Mouse (Mus musculus): ENCODE results near the gene Shld2. TPM values are rescaled to one million over a fixed set of nuclear protein-coding genes. Genes with fewer than 3 reads are reported as not detected.

Shld2 gene
- polyA plus RNA-seq, 1 experiment from 2014 or later: 8.4 TPM

DNA sequence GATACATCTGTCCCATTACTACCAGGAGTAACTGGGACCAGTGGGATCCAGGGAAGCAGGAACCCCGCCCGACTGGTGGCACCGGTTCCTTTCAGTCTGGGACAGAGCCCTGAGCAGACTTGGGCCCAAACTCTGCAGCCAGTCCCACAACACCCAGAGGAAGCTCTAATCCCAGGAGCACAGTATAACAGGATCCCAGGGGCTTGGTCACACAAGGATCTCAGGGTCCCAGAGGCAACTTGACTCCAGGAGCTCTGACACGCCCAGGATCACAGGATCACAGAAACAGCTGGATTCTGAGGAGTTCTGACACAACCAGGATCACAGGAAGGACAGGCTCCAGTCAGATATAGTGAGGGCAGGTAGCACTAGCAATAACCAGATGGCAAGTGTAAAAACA lies 57.0 kb downstream of the Shld2 start:
- no peaks in the 10 kb centered on the region for H3K36me3 ChIP-seq (replicated peaks)
- no peaks in the 10 kb centered on the region for H3K9me3 ChIP-seq
- H3K27me3 ChIP-seq (ENCODE audit: poor library complexity, severe bottlenecking): no peaks in the 10 kb centered on the region
- H3K4me1 ChIP-seq: no peaks in the 10 kb centered on the region
- DNase-seq (ENCODE audit: extremely low spot score, low spot score): no peak
- no peak overlapping the region for H3K4me3 ChIP-seq
- 95% methylated on average over 4 of the region's 4 CpGs for WGBS
- H3K27ac ChIP-seq: no peak overlapping the region

DNA sequence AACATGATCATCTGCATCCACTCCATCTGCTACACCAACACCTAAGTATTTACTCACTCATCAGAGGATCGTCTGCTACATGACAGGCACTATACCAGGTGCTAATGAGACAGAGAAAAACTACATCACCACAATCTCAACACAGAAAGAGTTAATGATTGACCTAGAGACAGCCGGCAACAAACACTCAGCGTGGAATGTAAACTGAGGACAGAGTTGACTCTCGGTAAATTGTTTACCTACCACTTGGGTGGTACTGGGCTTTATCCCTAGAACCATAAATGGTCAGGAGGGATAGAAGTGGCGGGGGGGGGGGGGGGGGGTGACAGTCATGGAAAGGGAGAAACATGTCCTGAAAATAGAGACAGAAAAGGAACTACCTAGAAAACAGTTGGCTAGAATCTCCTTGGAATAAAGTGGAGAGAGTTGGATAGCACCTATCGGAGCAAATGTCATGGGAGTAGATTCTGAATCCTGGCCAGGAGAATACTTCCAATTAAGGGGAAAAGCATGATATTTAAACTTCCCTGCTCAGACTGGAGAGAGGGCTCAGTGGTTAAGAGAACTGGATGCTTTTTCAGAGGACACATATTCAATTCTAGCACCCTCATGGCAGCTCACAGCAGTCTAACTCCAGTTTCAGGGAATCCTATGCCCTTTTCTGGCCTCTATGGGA lies 57.7 kb downstream of the Shld2 start:
- Histone ChIP-seq H3K9me3 (no peaks in the 10 kb centered on the region), H3K4me1 (no peaks in the 10 kb centered on the region), H3K36me3 (replicated peaks) (no peaks in the 10 kb centered on the region), H3K27ac (no peak overlapping the region), H3K27me3 (ENCODE audit: poor library complexity, severe bottlenecking) (no peaks in the 10 kb centered on the region), H3K4me3 (no peak overlapping the region)
- 79% methylated on average over 6 of the region's 6 CpGs for WGBS
- no peak for DNase-seq (ENCODE audit: extremely low spot score, low spot score)

DNA sequence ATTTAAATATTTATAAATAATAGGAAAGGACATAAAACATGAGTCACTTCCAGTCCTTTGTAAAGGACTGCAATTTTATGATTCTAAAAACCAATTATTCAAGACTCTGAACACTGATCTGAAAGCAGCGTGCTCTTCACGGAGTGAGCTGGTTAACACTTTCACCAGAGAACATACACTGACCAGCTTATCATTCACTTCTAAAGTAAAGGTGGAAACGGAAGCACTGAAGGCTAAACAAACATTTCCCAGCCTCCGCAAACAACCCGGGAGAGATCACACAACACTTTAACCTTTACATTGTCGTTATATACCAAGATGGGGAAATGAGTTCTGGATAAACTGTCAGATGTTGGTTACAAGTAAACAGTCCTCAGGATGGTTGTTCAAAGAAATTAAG lies 69.6 kb downstream of the Shld2 start:
- Histone ChIP-seq H3K36me3 (replicated peaks) (no peaks in the 10 kb centered on the region), H3K4me3 (no peak overlapping the region), H3K27me3 (ENCODE audit: poor library complexity, severe bottlenecking) (no peaks in the 10 kb centered on the region), H3K27ac (no peak overlapping the region), H3K9me3 (no peaks in the 10 kb centered on the region), H3K4me1 (no peaks in the 10 kb centered on the region)
- WGBS: 94% methylated on average over 6 of the region's 6 CpGs
- no peak for DNase-seq (ENCODE audit: extremely low spot score, low spot score)

DNA sequence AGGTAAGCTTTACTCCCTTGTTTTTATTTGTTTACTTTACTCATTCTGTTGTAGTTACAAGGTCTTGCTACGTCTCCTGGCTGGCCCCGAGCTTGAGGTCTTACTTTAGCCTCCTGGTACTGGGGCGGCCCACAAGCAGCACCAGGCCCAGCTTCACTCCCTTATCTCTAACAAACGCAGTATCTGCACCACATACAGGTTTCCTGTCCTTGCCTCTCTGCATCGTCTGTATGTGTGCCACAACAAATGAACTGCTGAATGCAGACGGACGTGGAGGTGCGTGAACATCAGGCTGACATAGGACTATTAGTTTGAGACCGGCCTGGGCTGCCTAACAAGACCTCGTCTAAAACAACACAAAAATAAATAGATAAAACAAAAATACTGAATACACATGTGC lies 70.0 kb downstream of the Shld2 start:
- H3K27ac ChIP-seq: no peak overlapping the region
- DNase-seq (ENCODE audit: extremely low spot score, low spot score): no peak
- no peaks in the 10 kb centered on the region for H3K36me3 ChIP-seq (replicated peaks)
- H3K27me3 ChIP-seq (ENCODE audit: poor library complexity, severe bottlenecking): no peaks in the 10 kb centered on the region
- H3K4me3 ChIP-seq: no peak overlapping the region
- WGBS: 93% methylated on average over 10 of the region's 10 CpGs
- H3K9me3 ChIP-seq: no peaks in the 10 kb centered on the region
- no peaks in the 10 kb centered on the region for H3K4me1 ChIP-seq

DNA sequence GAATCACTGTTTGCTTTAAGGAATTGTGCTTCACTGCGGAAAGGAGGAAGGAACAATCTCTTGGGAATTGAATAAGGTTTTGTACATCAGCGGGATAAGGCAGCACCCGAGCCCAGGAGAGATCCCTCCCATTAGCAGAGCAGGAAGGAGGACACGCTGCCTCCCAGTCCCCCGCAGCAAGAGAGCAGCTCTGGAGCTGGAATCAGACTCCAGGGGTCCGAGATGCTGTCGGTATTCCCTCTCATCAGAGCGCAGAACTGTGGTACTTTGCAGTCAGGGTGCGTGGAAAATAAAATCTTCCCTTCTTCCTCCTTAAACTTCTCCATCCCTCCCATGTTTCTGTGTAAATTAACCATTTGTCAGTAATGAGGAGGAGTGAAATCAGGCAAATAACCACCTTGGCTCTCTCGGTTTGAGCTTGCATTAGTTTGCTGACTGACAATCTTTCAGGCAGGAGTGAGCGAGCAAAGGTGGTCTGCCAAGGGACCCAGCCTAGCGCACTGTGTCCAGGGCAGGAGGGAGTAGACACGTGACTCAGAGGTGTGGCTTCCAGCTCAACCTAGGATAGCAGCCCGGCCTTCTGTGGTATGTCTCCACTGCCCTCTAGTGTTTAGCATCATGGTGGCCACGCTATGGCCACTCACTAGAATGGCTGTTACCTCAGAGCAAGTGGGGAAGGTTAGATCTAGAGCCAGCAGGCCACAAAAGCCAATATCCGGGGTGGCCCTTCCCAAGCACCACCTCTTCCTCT lies 75.5 kb downstream of the Shld2 start:
- DNase-seq (ENCODE audit: extremely low spot score, low spot score): peak; percentile 77
- Histone ChIP-seq H3K27ac (no peak overlapping the region), H3K9me3 (no peaks in the 10 kb centered on the region), H3K4me1 (peaks cover 12% of the 10 kb centered on the region), H3K36me3 (replicated peaks) (no peaks in the 10 kb centered on the region), H3K27me3 (ENCODE audit: poor library complexity, severe bottlenecking) (no peaks in the 10 kb centered on the region), H3K4me3 (peak overlapping the region; percentile 49)
- WGBS: 2% methylated on average over 16 of the region's 16 CpGs

DNA sequence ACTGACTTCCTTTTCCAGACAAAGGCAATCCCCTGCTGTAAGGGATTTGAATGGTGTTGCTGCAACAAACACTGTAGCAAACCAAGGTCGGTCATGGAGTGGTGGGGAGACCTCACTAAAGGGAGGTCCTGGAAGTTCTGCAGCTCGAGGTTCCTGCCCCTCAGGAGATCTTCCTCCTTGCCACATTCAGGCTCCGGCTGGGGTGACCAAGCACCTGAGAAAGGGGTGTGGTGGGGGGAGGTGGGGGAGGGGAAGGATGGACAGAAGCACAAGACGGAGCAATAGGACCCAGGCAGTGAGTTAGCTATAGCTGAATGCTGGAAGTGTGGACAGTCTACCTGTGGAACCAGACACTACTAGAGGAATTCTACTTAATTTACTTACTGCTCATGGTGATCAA lies 76.4 kb downstream of the Shld2 start:
- Histone ChIP-seq H3K27me3 (ENCODE audit: poor library complexity, severe bottlenecking) (no peaks in the 10 kb centered on the region), H3K9me3 (no peaks in the 10 kb centered on the region), H3K27ac (no peak overlapping the region), H3K4me1 (peaks cover 12% of the 10 kb centered on the region), H3K4me3 (no peak overlapping the region), H3K36me3 (replicated peaks) (no peaks in the 10 kb centered on the region)
- no peak for DNase-seq (ENCODE audit: extremely low spot score, low spot score)
- WGBS: 62% methylated on average over 4 of the region's 4 CpGs

DNA sequence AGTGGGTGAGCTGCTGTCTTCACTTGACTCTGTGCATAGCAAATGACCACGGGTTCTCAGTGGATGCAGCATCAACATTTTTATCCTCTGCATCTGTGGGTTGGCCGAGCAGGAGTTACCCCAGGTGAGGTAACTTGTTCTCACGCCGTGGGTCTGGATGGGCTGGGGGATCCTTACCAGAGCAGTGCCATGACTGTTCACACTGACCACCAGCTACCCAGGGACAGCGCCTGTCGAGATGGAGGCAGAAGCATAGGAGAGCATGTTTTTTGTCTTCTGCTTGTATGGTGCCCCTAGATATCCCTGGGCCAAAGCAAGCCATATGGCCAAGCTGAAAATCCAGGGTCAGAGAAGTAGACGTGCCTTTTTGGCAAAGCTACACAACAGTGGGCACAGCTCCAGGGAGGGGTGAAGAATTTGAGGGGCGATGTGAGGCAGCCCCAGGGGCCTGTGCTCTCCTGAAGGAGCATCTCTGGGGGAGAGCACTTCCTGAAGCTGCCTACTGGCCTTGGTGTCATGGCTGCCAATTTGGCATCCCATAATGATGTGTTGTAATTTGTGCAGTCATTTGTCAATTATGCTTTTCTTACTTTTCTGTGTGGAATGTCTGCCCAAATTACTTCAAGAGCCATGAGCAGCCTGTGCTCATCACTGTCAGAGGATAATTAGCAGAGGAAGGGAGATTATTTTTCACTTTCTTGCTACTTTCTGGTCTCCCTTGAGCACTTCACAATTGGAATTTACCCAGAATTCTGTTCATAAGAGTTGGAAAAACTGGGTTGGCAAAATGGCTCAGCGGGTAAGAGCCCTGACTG lies 77.2 kb downstream of the Shld2 start:
- WGBS: 87% methylated on average over 9 of the region's 9 CpGs
- H3K4me1 ChIP-seq: peaks cover 12% of the 10 kb centered on the region
- no peak overlapping the region for H3K4me3 ChIP-seq
- H3K27ac ChIP-seq: no peak overlapping the region
- no peaks in the 10 kb centered on the region for H3K9me3 ChIP-seq
- H3K27me3 ChIP-seq (ENCODE audit: poor library complexity, severe bottlenecking): no peaks in the 10 kb centered on the region
- H3K36me3 ChIP-seq (replicated peaks): no peaks in the 10 kb centered on the region
- no peak for DNase-seq (ENCODE audit: extremely low spot score, low spot score)

DNA sequence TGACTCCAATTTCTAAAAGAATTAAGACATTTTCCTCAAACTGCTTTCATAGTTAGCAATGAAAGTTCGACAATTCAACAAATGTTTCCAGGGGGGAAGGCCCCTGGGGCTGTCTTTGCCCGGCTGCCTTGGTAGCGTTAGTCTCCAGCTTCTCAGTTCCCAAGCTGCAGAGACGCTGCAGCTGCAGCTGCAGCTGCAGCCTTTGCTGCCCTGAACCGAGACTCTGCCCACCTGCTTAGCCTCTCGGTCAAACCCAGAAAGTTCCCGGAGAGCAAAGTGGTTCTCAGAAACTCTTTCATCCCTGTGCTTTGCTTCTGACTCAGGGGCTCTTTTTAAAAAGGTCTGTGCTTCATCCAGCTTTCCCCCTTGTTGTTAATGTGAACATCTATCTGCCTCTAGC lies 78.0 kb downstream of the Shld2 start:
- Histone ChIP-seq H3K27me3 (ENCODE audit: poor library complexity, severe bottlenecking) (no peaks in the 10 kb centered on the region), H3K4me1 (peaks cover 16% of the 10 kb centered on the region), H3K36me3 (replicated peaks) (no peaks in the 10 kb centered on the region), H3K9me3 (no peaks in the 10 kb centered on the region), H3K27ac (no peak overlapping the region), H3K4me3 (no peak overlapping the region)
- 52% methylated on average over 7 of the region's 7 CpGs for WGBS
- DNase-seq (ENCODE audit: extremely low spot score, low spot score): no peak

DNA sequence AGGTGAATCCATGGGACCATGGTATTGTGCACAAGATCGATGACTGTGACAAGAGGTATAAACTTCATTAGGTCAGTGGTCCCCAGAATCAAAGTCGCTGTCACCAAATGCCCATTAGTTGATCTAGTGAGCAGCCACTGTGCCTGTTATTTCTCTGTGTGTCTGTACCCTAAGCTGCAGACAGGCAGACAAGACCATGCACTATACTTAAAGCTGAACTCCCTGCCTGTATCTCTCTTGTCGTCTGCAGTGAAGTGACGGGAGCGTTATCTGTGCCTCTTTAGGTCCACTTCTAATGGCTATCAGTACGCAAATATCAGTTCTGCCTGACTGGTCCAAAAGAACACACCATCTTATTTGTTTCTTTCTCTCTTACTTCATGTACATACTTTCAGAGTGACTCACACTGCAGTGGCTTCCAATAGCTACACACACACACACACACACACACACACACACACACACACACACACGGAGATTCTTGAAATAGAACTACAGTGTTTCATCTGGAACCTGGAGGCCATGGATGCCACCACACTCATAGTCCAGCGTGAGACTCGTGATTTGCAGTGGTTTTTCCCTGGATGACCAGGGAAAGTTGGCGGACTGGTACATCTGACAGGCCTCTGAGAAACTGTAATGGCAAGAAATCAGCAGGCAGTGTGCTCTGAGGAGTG lies 81.3 kb downstream of the Shld2 start:
- Histone ChIP-seq H3K4me3 (no peak overlapping the region), H3K4me1 (peaks cover 6% of the 10 kb centered on the region; the same call in 1 of the 2 replicates), H3K27ac (no peak overlapping the region), H3K9me3 (no peaks in the 10 kb centered on the region), H3K27me3 (ENCODE audit: poor library complexity, severe bottlenecking) (no peaks in the 10 kb centered on the region), H3K36me3 (replicated peaks) (no peaks in the 10 kb centered on the region)
- DNase-seq (ENCODE audit: extremely low spot score, low spot score): no peak
- 91% methylated on average over 10 of the region's 10 CpGs for WGBS

DNA sequence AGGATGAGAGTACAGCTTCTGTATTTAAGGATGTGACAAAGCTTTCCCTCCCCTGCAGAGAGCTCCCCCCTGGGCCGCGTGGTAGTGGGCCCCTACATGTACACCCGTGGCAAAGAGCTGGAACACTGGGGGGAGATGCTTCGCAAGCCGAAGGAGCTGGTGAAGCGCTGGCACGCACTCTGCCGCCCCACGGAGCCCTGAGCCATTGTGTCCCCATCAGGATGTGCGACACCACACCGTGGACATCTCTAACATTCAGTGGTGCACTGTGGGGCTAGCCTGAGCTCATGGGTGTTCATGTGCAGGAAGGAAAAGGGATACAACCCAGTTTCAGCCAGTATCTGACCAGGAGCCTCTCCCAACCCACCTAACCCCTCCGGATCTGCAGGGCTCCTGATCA lies 82.3 kb downstream of the Shld2 start:
- Histone ChIP-seq H3K27me3 (ENCODE audit: poor library complexity, severe bottlenecking) (no peaks in the 10 kb centered on the region), H3K36me3 (replicated peaks) (no peaks in the 10 kb centered on the region), H3K4me1 (peaks cover 4% of the 10 kb centered on the region; the same call in 1 of the 2 replicates), H3K9me3 (no peaks in the 10 kb centered on the region), H3K4me3 (no peak overlapping the region), H3K27ac (no peak overlapping the region)
- no peak for DNase-seq (ENCODE audit: extremely low spot score, low spot score)
- WGBS: 89% methylated on average over 12 of the region's 12 CpGs

DNA sequence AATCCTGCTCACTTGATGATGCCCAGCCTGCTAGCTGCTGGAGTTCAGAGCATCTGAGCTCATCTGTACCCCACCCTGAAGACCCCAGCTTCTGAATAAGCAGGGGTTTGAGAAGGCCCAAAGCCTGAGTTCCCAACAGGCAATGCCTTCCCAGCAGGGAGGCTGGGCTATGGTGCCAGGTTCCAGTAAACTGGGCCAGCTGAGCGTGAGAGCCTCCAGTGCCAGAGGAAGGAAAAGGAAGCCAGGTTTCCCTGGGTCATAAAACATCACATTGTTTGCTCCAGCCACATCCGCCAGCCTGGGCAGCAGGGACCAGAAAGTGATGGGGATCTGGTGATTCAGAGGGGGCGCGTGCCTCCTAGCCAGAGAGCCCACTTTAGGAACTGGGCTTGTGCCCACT lies 83.7 kb downstream of the Shld2 start:
- Histone ChIP-seq H3K4me3 (no peak overlapping the region), H3K4me1 (peaks cover 4% of the 10 kb centered on the region; the same call in 1 of the 2 replicates), H3K36me3 (replicated peaks) (no peaks in the 10 kb centered on the region), H3K27me3 (ENCODE audit: poor library complexity, severe bottlenecking) (peaks cover 5% of the 10 kb centered on the region), H3K27ac (no peak overlapping the region), H3K9me3 (no peaks in the 10 kb centered on the region)
- WGBS: 87% methylated on average over 4 of the region's 4 CpGs
- no peak for DNase-seq (ENCODE audit: extremely low spot score, low spot score)

DNA sequence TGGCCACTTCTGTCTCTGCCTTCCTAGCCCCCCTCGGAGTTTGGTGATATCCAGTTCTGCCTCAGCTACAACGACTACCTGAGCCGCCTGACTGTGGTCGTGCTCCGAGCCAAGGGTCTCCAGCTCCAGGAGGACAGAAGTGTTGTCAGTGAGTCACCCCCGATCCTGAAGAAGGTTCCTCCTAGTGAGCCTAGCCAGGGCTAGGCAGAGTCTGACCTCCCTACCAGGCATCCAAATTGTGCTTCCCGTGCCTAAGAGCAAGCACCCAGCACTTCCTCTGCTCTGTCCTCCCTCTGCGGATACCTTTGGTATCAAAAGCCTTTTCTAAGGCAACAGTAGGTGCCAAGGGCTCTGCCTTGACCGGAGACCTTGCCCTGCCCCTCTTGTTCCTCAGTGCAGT lies 84.3 kb downstream of the Shld2 start:
- 87% methylated on average over 9 of the region's 9 CpGs for WGBS
- no peak for DNase-seq (ENCODE audit: extremely low spot score, low spot score)
- no peak overlapping the region for H3K4me3 ChIP-seq
- H3K36me3 ChIP-seq (replicated peaks): no peaks in the 10 kb centered on the region
- no peaks in the 10 kb centered on the region for H3K9me3 ChIP-seq
- H3K4me1 ChIP-seq: peaks cover 4% of the 10 kb centered on the region; the same call in 1 of the 2 replicates
- H3K27me3 ChIP-seq (ENCODE audit: poor library complexity, severe bottlenecking): peaks cover 11% of the 10 kb centered on the region
- H3K27ac ChIP-seq: no peak overlapping the region

All from forebrain, embryonic 10.5 days (tissue).